Mouse (Mus musculus): ENCODE measurements at regions not wholly inside any gene's neighbourhood (a gene's known extent, or its start where the extent isn't known, plus 50 kb on each side); places are given as distances from the start of the nearest gene placed in this dataset.

- no peak for TF ChIP-seq CTCF (IDR thresholded peaks at IDR 0.05)
- no peak for TF ChIP-seq EP300 (IDR thresholded peaks at IDR 0.05)
These were observed 50.8 kb upstream of the Elmo1 start for GRCm38 (mm10) chr13:20039590-20039989.

Measured in lung, postnatal 0 days (tissue).